Mouse (Mus musculus): ENCODE results near the gene Stx6. TPM values are rescaled to one million over a fixed set of nuclear protein-coding genes. Genes with fewer than 3 reads are reported as not detected.
"Not testable (repeated sequence)": the region's sequence is repeated elsewhere in the genome, so short reads cannot be mapped to it uniquely, and the experiment has no call there.

Stx6 gene
- polyA plus RNA-seq, 1 experiment, result 13.6 TPM

- TF ChIP-seq POLR2A (IDR thresholded peaks at IDR 0.05; ENCODE audit: control insufficient read depth, low read depth, low read length) (no peak), CTCF (IDR thresholded peaks at IDR 0.05; ENCODE audit: control insufficient read depth, insufficient read depth, insufficient replicate concordance, low read depth, low read length) (no peak)
- H3K4me3 ChIP-seq (ENCODE audit: control insufficient read depth, low read depth, low read length), result no peak overlapping the region
- H3K4me1 ChIP-seq (ENCODE audit: control insufficient read depth, insufficient read depth, low read length), result no peaks in the 10 kb centered on the region
- H3K27ac ChIP-seq (ENCODE audit: control insufficient read depth, insufficient read depth, low read depth, low read length), result no peak overlapping the region
- no peaks in the 10 kb centered on the region for H3K27me3 ChIP-seq (ENCODE audit: control insufficient read depth, insufficient read depth, low read length)
- H3K36me3 ChIP-seq (ENCODE audit: control insufficient read depth, insufficient read depth, low read length), result no peaks in the 10 kb centered on the region; the same call in 1 of the 2 replicates
Measured at GRCm38 (mm10) chr1:155169935-155170334, 11.4 kb downstream of the Stx6 start.

GRCm38 (mm10) chr1:155172895-155173643, 14.6 kb downstream of the Stx6 start:
- no peak overlapping the region for H3K4me3 ChIP-seq (ENCODE audit: control insufficient read depth, low read depth, low read length)
- no peaks in the 10 kb centered on the region for H3K4me1 ChIP-seq (ENCODE audit: control insufficient read depth, insufficient read depth, low read length)
- no peak for TF ChIP-seq POLR2A (IDR thresholded peaks at IDR 0.05; ENCODE audit: control insufficient read depth, low read depth, low read length)
- TF ChIP-seq CTCF (IDR thresholded peaks at IDR 0.05; ENCODE audit: control insufficient read depth, insufficient read depth, insufficient replicate concordance, low read depth, low read length), result no peak; the same call in 1 of the 2 replicates
- no peaks in the 10 kb centered on the region for H3K27me3 ChIP-seq (ENCODE audit: control insufficient read depth, insufficient read depth, low read length)
- no peaks in the 10 kb centered on the region; the same call in 1 of the 2 replicates for H3K36me3 ChIP-seq (ENCODE audit: control insufficient read depth, insufficient read depth, low read length)
- no peak overlapping the region for H3K27ac ChIP-seq (ENCODE audit: control insufficient read depth, insufficient read depth, low read depth, low read length)

GRCm38 (mm10) chr1:155173644-155174016, 15.1 kb downstream of the Stx6 start:
- not testable (repeated sequence) for H3K4me3 ChIP-seq (ENCODE audit: control insufficient read depth, low read depth, low read length); H3K27me3 ChIP-seq (ENCODE audit: control insufficient read depth, insufficient read depth, low read length); H3K27ac ChIP-seq (ENCODE audit: control insufficient read depth, insufficient read depth, low read depth, low read length); H3K36me3 ChIP-seq (ENCODE audit: control insufficient read depth, insufficient read depth, low read length); H3K4me1 ChIP-seq (ENCODE audit: control insufficient read depth, insufficient read depth, low read length)

- Histone ChIP-seq H3K36me3 (ENCODE audit: control insufficient read depth, insufficient read depth, low read length) (no peaks in the 10 kb centered on the region; the same call in 1 of the 2 replicates), H3K27ac (ENCODE audit: control insufficient read depth, insufficient read depth, low read depth, low read length) (no peak overlapping the region), H3K27me3 (ENCODE audit: control insufficient read depth, insufficient read depth, low read length) (no peaks in the 10 kb centered on the region), H3K4me1 (ENCODE audit: control insufficient read depth, insufficient read depth, low read length) (no peaks in the 10 kb centered on the region), H3K4me3 (ENCODE audit: control insufficient read depth, low read depth, low read length) (no peak overlapping the region)
- TF ChIP-seq POLR2A (IDR thresholded peaks at IDR 0.05; ENCODE audit: control insufficient read depth, low read depth, low read length), result no peak
- no peak for TF ChIP-seq CTCF (IDR thresholded peaks at IDR 0.05; ENCODE audit: control insufficient read depth, insufficient read depth, insufficient replicate concordance, low read depth, low read length)
Measured at GRCm38 (mm10) chr1:155174424-155174823, 15.9 kb downstream of the Stx6 start.

GRCm38 (mm10) chr1:155178192-155178924, 19.8 kb downstream of the Stx6 start:
- H3K36me3 ChIP-seq (ENCODE audit: control insufficient read depth, insufficient read depth, low read length), result no peaks in the 10 kb centered on the region; the same call in 1 of the 2 replicates
- no peak for TF ChIP-seq POLR2A (IDR thresholded peaks at IDR 0.05; ENCODE audit: control insufficient read depth, low read depth, low read length)
- TF ChIP-seq CTCF (IDR thresholded peaks at IDR 0.05; ENCODE audit: control insufficient read depth, insufficient read depth, insufficient replicate concordance, low read depth, low read length), result no peak
- H3K4me1 ChIP-seq (ENCODE audit: control insufficient read depth, insufficient read depth, low read length), result no peaks in the 10 kb centered on the region
- H3K27me3 ChIP-seq (ENCODE audit: control insufficient read depth, insufficient read depth, low read length), result no peaks in the 10 kb centered on the region
- H3K27ac ChIP-seq (ENCODE audit: control insufficient read depth, insufficient read depth, low read depth, low read length), result no peak overlapping the region
- no peak overlapping the region for H3K4me3 ChIP-seq (ENCODE audit: control insufficient read depth, low read depth, low read length)

- Histone ChIP-seq H3K27me3 (ENCODE audit: control insufficient read depth, insufficient read depth, low read length) (no peaks in the 10 kb centered on the region), H3K4me1 (ENCODE audit: control insufficient read depth, insufficient read depth, low read length) (no peaks in the 10 kb centered on the region), H3K27ac (ENCODE audit: control insufficient read depth, insufficient read depth, low read depth, low read length) (no peak overlapping the region), H3K4me3 (ENCODE audit: control insufficient read depth, low read depth, low read length) (no peak overlapping the region), H3K36me3 (ENCODE audit: control insufficient read depth, insufficient read depth, low read length) (no peaks in the 10 kb centered on the region)
- no peak for TF ChIP-seq CTCF (IDR thresholded peaks at IDR 0.05; ENCODE audit: control insufficient read depth, insufficient read depth, insufficient replicate concordance, low read depth, low read length)
- no peak for TF ChIP-seq POLR2A (IDR thresholded peaks at IDR 0.05; ENCODE audit: control insufficient read depth, low read depth, low read length)
Measured at GRCm38 (mm10) chr1:155184191-155184590, 25.7 kb downstream of the Stx6 start.

GRCm38 (mm10) chr1:155188656-155189055, 30.1 kb downstream of the Stx6 start:
- Histone ChIP-seq H3K27ac (ENCODE audit: control insufficient read depth, insufficient read depth, low read depth, low read length) (no peak overlapping the region), H3K4me1 (ENCODE audit: control insufficient read depth, insufficient read depth, low read length) (no peaks in the 10 kb centered on the region; the same call in none of the 2 replicates), H3K27me3 (ENCODE audit: control insufficient read depth, insufficient read depth, low read length) (no peaks in the 10 kb centered on the region), H3K4me3 (ENCODE audit: control insufficient read depth, low read depth, low read length) (no peak overlapping the region), H3K36me3 (ENCODE audit: control insufficient read depth, insufficient read depth, low read length) (peaks cover 2% of the 10 kb centered on the region; the same call in 1 of the 2 replicates)
- no peak for TF ChIP-seq CTCF (IDR thresholded peaks at IDR 0.05; ENCODE audit: control insufficient read depth, insufficient read depth, insufficient replicate concordance, low read depth, low read length)
- TF ChIP-seq POLR2A (IDR thresholded peaks at IDR 0.05; ENCODE audit: control insufficient read depth, low read depth, low read length), result no peak
